Mouse (Mus musculus) kidney, embryonic 15.5 days (tissue): ENCODE data around the gene Irx5. TPM values are rescaled to one million over a fixed set of nuclear protein-coding genes. Genes with fewer than 3 reads are reported as not detected.

Source experiments
- ATAC-seq: fragments of 200-750 bp; cut with Nextera tagmentation; replicated peaks from 2 replicates; pipeline ENCODE4 v1.8.0; 2017; ENCODE audit warnings: moderate TSS enrichment; ENCODE audit not compliant: low FRiP score
- H3K27ac ChIP-seq: fragments of 300-500 bp; sonication (generic); 2 replicates; pipeline ENCODE4 v1.5.1; 2015; ENCODE audit warnings: mild to moderate bottlenecking, inconsistent platforms
- H3K27me3 ChIP-seq: fragments of 300-500 bp; sonication (generic); 2 replicates; pipeline ENCODE4 v1.6.1; 2015; ENCODE audit warnings: inconsistent platforms
- H3K36me3 ChIP-seq: fragments of 300-500 bp; sonication (generic); 2 replicates; pipeline ENCODE4 v1.6.1; 2015; ENCODE audit warnings: inconsistent platforms
- H3K4me1 ChIP-seq: fragments of 300-500 bp; sonication (generic); 2 replicates; pipeline ENCODE4 v1.6.1; 2015; ENCODE audit warnings: inconsistent platforms
- H3K4me2 ChIP-seq: fragments of 300-500 bp; sonication (generic); 2 replicates; pipeline ENCODE4 v1.6.1; 2015; ENCODE audit warnings: moderate library complexity, mild to moderate bottlenecking, inconsistent platforms
- H3K4me3 ChIP-seq: fragments of 300-500 bp; sonication (generic); replicated peaks from 2 replicates; pipeline ENCODE4 v1.5.1; 2015; ENCODE audit warnings: mild to moderate bottlenecking, inconsistent platforms
- H3K9ac ChIP-seq: fragments of 300-500 bp; sonication (generic); 2 replicates; pipeline ENCODE4 v1.6.1; 2015; ENCODE audit warnings: mild to moderate bottlenecking, inconsistent platforms
- H3K9me3 ChIP-seq: fragments of 300-500 bp; sonication (generic); replicated peaks from 2 replicates; pipeline ENCODE4 v1.6.1; 2016; ENCODE audit warnings: inconsistent platforms
- WGBS: fragments of 180-500 bp; shearing (Covaris S2); methylation state at CpG from one replicate; pipeline ENCODE4 v1.1.7; 2015; ENCODE audit warnings: mixed read lengths; 5-methylcytosine and 5-hydroxymethylcytosine counted together
- polyA plus RNA-seq: library from polyadenylated mRNA; unstranded; fragments of >200 nt; fragmentation: Nextera tagmentation; extraction: Ambion mirVana; gene quantifications from 2 replicates; pipeline ENCODE4 v1.2.1, GENCODE M21; 2015

Irx5 gene
- polyA plus RNA-seq, 1 experiment from 2014 or later = 2.8 TPM

- Histone ChIP-seq H3K4me2 (peak overlapping the region; percentile 89), H3K27me3 (peaks cover 90% of the 10 kb centered on the region), H3K9me3 (no peaks in the 10 kb centered on the region), H3K4me1 (peaks cover 44% of the 10 kb centered on the region), H3K4me3 (peak overlapping the region; percentile 68), H3K36me3 (no peaks in the 10 kb centered on the region), H3K9ac (no peak overlapping the region), H3K27ac (no peak overlapping the region)
- no peak for ATAC-seq
- WGBS = 6% methylated on average over 22 of the region's 22 CpGs
Measured at GRCm38 (mm10) chr8:92354536-92355482, 2.6 kb upstream of the Irx5 start.

GRCm38 (mm10) chr8:92355701-92356612 lies 1.5 kb upstream of the Irx5 start:
- H3K4me2 ChIP-seq = peak overlapping the region; percentile 89
- H3K27me3 ChIP-seq = peaks cover 88% of the 10 kb centered on the region
- H3K27ac ChIP-seq = peak overlapping the region; percentile 80
- H3K4me3 ChIP-seq = peak overlapping the region; percentile 68
- peaks cover 52% of the 10 kb centered on the region for H3K4me1 ChIP-seq
- peak overlapping the region; percentile 48 for H3K9ac ChIP-seq
- no peaks in the 10 kb centered on the region for H3K36me3 ChIP-seq
- H3K9me3 ChIP-seq = no peaks in the 10 kb centered on the region
- under 1% methylated on average over 93 of the region's 93 CpGs for WGBS
- peak; percentile 95 for ATAC-seq

GRCm38 (mm10) chr8:92356613-92357375 lies 631 bp upstream of the Irx5 start:
- H3K9ac ChIP-seq = peak overlapping the region; percentile 33
- H3K4me2 ChIP-seq = peak overlapping the region; percentile 89
- no peaks in the 10 kb centered on the region for H3K36me3 ChIP-seq
- peak overlapping the region; percentile 68 for H3K4me3 ChIP-seq
- H3K9me3 ChIP-seq = no peaks in the 10 kb centered on the region
- peaks cover 90% of the 10 kb centered on the region for H3K27me3 ChIP-seq
- peak; percentile 2; the same call in 1 of the 2 replicates for ATAC-seq
- peaks cover 52% of the 10 kb centered on the region for H3K4me1 ChIP-seq
- peak overlapping the region; percentile 32 for H3K27ac ChIP-seq
- 1% methylated on average over 40 of the region's 40 CpGs for WGBS

GRCm38 (mm10) chr8:92358141-92358999 lies 945 bp downstream of the Irx5 start:
- H3K4me3 ChIP-seq = peak overlapping the region; percentile 68
- no peaks in the 10 kb centered on the region for H3K9me3 ChIP-seq
- H3K4me2 ChIP-seq = peak overlapping the region; percentile 89
- peaks cover 89% of the 10 kb centered on the region for H3K27me3 ChIP-seq
- peaks cover 61% of the 10 kb centered on the region for H3K4me1 ChIP-seq
- WGBS = under 1% methylated on average over 79 of the region's 80 CpGs
- no peak for ATAC-seq
- no peaks in the 10 kb centered on the region for H3K36me3 ChIP-seq
- H3K9ac ChIP-seq = peak overlapping the region; percentile 51
- peak overlapping the region; percentile 32 for H3K27ac ChIP-seq

- Histone ChIP-seq H3K36me3 (no peaks in the 10 kb centered on the region), H3K27me3 (peaks cover 89% of the 10 kb centered on the region), H3K4me1 (peaks cover 63% of the 10 kb centered on the region), H3K9ac (peak overlapping the region; percentile 51), H3K4me3 (peak overlapping the region; percentile 68), H3K4me2 (peak overlapping the region; percentile 89), H3K27ac (no peak overlapping the region), H3K9me3 (no peaks in the 10 kb centered on the region)
- no peak for ATAC-seq
- 2% methylated on average over 35 of the region's 35 CpGs for WGBS
Measured at GRCm38 (mm10) chr8:92359000-92359832, 1.8 kb downstream of the Irx5 start.

GRCm38 (mm10) chr8:92359833-92360082 lies 2.3 kb downstream of the Irx5 start:
- Histone ChIP-seq H3K4me2 (peak overlapping the region; percentile 89), H3K4me3 (peak overlapping the region; percentile 68), H3K9ac (peak overlapping the region; percentile 29; the same call in 1 of the 2 replicates), H3K9me3 (no peaks in the 10 kb centered on the region), H3K4me1 (peaks cover 67% of the 10 kb centered on the region), H3K27ac (no peak overlapping the region), H3K27me3 (peaks cover 89% of the 10 kb centered on the region), H3K36me3 (no peaks in the 10 kb centered on the region)
- ATAC-seq = no peak
- WGBS = 1% methylated on average over 21 of the region's 21 CpGs

GRCm38 (mm10) chr8:92360083-92360861 lies 2.8 kb downstream of the Irx5 start:
- peaks cover 67% of the 10 kb centered on the region for H3K4me1 ChIP-seq
- ATAC-seq = no peak
- no peak overlapping the region for H3K27ac ChIP-seq
- peak overlapping the region; percentile 68 for H3K4me3 ChIP-seq
- peak overlapping the region; percentile 89 for H3K4me2 ChIP-seq
- WGBS = under 1% methylated on average over 77 of the region's 77 CpGs
- H3K9me3 ChIP-seq = no peaks in the 10 kb centered on the region
- no peaks in the 10 kb centered on the region for H3K36me3 ChIP-seq
- H3K9ac ChIP-seq = peak overlapping the region; percentile 29; the same call in 1 of the 2 replicates
- peaks cover 89% of the 10 kb centered on the region for H3K27me3 ChIP-seq

- Histone ChIP-seq H3K4me2 (peak overlapping the region; percentile 35), H3K9me3 (no peaks in the 10 kb centered on the region), H3K27ac (no peak overlapping the region), H3K27me3 (peaks cover 94% of the 10 kb centered on the region), H3K36me3 (no peaks in the 10 kb centered on the region), H3K4me1 (peaks cover 72% of the 10 kb centered on the region), H3K4me3 (peak overlapping the region; percentile 18), H3K9ac (no peak overlapping the region)
- WGBS = 6% methylated on average over 25 of the region's 25 CpGs
- ATAC-seq = no peak
Measured at GRCm38 (mm10) chr8:92361546-92362351, 4.3 kb downstream of the Irx5 start.

GRCm38 (mm10) chr8:92362396-92363115 lies 5.1 kb downstream of the Irx5 start:
- Histone ChIP-seq H3K9ac (no peak overlapping the region), H3K4me2 (peak overlapping the region; percentile 41), H3K27me3 (peaks cover 94% of the 10 kb centered on the region), H3K9me3 (no peaks in the 10 kb centered on the region), H3K4me3 (no peak overlapping the region), H3K4me1 (peaks cover 67% of the 10 kb centered on the region), H3K36me3 (no peaks in the 10 kb centered on the region), H3K27ac (no peak overlapping the region)
- ATAC-seq = no peak
- 6% methylated on average over 15 of the region's 15 CpGs for WGBS
